Mouse (Mus musculus) cerebral cortex, adult 2 months (tissue): Measurements from ENCODE around the gene Polr3h.

Experiments used
- WGBS: fragments of 180-500 bp; shearing (Covaris S2); methylation state at CpG from one replicate; pipeline ENCODE4 v1.1.7; 2018; 5-methylcytosine and 5-hydroxymethylcytosine counted together

Gene Polr3h

GRCm38 (mm10) chr15:81846755-81847154 is 79.3 kb downstream of the Polr3h start:
- WGBS: 77% methylated on average over 9 of the region's 9 CpGs

GRCm38 (mm10) chr15:81845724-81846123 is 80.3 kb downstream of the Polr3h start:
- 43% methylated on average over 4 of the region's 4 CpGs for WGBS

GRCm38 (mm10) chr15:81845033-81845625 is 80.9 kb downstream of the Polr3h start:
- WGBS: 67% methylated on average over 5 of the region's 5 CpGs

GRCm38 (mm10) chr15:81842275-81842674 is 83.8 kb downstream of the Polr3h start:
- WGBS: 91% methylated on average over 7 of the region's 7 CpGs

GRCm38 (mm10) chr15:81840306-81840705 is 85.7 kb downstream of the Polr3h start:
- WGBS: 88% methylated on average over 7 of the region's 7 CpGs

GRCm38 (mm10) chr15:81839634-81840033 is 86.4 kb downstream of the Polr3h start:
- WGBS: 42% methylated on average over 5 of the region's 5 CpGs

- 49% methylated on average over 14 of the region's 14 CpGs for WGBS
Observed at GRCm38 (mm10) chr15:81838554-81839235, 87.3 kb downstream of the Polr3h start.
